Mouse (Mus musculus): ENCODE measurements around the gene Irgc1.

The Irgc1 gene

GRCm38 (mm10) chr7:24451855-24452311 lies at the start of gene Irgc1:
TSS of gene Irgc1 (minus strand) at chr7:24452297.
- 36% methylated on average over 9 of the region's 9 CpGs for WGBS

DNA sequence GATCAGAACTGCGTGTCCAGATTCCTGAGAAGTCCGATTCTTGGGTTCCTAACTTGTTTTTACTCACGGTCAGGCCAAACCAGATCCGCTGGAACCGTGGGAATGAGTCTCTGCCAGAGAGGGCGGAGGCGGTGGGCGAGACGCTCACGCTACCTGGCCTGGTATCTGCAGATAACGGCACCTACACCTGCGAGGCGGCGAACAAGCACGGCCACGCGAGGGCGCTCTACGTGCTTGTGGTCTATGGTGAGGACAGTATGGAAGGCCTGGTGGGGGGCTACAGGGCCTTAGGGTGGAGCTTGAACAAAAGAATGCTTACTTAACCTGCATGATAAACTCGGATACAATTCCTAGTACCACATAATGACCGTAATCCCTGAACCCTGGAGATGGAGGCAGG lies 49.4 kb upstream of the Irgc1 start:
- WGBS: 54% methylated on average over 21 of the region's 21 CpGs

DNA sequence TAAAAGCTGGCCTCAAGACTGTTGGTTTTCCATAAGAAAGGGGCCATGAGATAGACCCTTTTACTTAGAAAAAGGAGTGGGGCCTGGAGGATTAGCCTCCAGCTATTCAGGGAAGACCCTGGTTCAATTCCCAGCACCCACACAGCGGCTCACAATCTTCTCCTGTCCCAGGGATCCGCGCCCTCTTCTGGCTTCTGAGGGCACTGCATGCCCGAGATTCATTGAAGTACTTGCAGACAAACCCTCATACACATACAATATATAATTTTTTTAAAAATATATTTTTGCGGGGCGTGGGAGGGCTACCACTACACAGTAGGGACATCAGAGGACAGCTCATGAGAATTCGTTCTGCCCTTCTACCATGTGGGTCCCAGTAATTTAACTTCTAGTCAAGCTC lies 48.8 kb upstream of the Irgc1 start:
- WGBS: 47% methylated on average over 7 of the region's 7 CpGs

DNA sequence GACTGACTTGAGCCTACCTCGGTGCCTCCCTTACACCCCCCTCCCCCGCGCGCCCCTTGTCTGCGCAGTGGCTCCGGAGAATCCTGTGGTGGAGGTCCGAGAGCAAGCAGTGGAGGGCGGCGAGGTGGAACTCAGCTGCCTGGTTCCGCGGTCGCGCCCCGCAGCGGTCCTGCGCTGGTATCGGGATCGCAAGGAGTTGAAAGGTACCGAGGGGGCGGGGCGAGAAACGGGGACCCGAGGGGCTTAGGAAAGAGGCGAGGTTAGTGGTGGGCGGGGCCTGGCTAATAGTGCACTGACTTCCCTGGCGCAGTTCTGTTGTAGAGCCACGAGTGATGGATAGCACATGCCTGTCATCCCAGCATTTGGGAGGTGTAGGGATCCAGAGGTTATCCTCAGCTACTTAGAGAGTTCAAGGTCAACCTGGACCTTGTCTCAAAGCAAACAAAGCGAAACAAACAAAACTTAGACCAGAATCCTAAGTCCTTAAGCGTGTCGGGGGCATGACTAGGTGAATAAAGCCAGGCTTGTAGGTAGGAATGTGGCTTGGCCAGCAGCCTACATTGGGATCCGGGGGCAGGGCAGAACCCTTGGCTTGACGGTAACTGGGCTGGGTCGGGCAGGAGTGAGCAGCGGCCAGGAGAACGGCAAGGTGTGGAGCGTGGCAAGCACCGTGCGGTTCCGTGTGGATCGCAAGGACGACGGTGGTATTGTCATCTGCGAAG lies 47.9 kb upstream of the Irgc1 start:
- 46% methylated on average over 43 of the region's 43 CpGs for WGBS

GRCm38 (mm10) chr7:24488303-24488702 lies 36.2 kb upstream of the Irgc1 start:
- WGBS: 73% methylated on average over 8 of the region's 8 CpGs

GRCm38 (mm10) chr7:24487403-24487802 lies 35.3 kb upstream of the Irgc1 start:
- 22% methylated on average over 3 of the region's 3 CpGs for WGBS

DNA sequence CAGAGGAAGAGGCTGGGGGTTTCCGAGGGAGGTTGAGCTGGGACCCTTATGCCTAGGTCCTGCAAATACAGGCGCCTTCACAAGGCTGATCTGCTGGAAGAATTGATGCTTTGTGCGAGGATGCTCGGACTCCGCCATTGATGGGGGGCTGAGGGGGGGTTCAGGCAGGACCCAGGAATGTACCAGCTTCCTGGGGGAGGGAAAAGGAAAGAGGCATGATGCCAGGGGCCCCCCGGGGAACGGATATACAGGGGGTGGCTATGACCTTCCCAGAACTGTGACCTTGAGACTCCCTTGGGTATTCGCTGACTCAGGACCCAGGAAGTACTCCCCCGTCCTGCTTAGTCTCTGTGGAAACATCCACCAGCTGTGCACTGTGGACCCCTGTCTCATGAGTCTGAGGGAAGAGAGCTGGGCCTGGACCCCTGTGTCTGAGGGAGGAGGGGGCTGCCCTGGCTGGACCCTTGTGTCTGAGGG lies 34.6 kb upstream of the Irgc1 start:
- WGBS: 29% methylated on average over 9 of the region's 9 CpGs

- 40% methylated on average over 9 of the region's 9 CpGs for whole genome bisulfite sequencing
Measured at GRCm38 (mm10) chr7:24485481-24485880, 33.4 kb upstream of the Irgc1 start.

DNA sequence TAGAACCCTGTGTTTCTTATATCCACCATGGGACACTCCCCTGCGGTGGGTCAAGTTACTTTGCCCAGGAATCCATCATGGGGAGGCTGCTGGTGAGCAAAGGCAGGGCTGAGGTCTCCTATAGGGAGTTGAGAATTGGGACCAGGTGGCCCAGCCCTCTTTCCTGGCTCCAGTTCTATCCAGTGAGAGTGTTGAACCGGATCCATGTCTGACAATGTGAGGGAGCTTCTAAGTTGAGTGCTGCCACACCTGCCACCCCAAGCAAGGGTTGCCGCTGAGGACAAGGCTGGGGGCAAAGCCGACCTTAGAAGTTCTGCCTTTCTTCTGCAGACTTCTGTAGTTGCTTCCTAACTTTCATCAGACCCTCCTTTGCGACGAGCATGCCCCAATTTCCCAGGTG lies 31.2 kb upstream of the Irgc1 start:
- WGBS: 34% methylated on average over 6 of the region's 6 CpGs

GRCm38 (mm10) chr7:24482208-24483020 lies 30.3 kb upstream of the Irgc1 start:
- 2% methylated on average over 31 of the region's 38 CpGs for WGBS

DNA sequence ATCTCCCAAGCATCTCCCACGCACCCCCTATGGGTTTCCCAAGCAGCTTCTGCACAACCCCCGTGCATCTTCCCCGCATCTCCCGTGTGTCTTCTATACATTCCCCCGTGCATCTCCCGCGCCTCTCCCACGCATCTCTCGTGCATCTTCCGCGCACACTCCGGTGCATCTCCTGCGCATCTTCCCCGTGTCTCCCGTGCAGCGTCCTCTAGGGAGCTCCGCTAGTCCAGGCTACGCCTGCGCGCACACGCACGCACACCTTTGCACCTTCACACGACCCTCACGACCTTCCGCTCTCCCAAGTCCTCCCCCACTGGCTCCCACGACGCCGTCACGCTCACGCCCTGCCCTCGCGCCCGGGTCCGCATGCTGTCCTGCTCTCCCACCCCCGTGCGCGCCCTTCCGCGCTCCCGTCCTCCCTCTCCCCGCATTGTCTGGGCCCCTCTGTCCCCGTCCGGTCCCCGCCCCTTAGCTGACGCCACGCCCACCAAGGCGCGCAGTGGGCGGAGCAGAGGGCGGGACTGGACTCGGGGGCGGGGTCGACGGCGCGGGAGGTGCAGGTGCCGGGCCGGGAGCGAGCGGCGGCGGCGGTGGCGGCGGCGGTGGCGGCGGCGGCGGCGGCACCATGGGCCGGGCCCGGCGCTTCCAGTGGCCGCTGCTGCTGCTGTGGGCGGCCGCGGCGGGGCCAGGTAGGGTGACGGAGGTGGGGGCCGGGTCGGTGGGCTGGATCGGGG lies 29.5 kb upstream of the Irgc1 start, which contains the start of gene Cadm4:
TSS of gene Cadm4 (plus strand) at position 550 of the 734 bp plus-strand sequence.
- 1% methylated on average over 83 of the region's 83 CpGs for WGBS

DNA sequence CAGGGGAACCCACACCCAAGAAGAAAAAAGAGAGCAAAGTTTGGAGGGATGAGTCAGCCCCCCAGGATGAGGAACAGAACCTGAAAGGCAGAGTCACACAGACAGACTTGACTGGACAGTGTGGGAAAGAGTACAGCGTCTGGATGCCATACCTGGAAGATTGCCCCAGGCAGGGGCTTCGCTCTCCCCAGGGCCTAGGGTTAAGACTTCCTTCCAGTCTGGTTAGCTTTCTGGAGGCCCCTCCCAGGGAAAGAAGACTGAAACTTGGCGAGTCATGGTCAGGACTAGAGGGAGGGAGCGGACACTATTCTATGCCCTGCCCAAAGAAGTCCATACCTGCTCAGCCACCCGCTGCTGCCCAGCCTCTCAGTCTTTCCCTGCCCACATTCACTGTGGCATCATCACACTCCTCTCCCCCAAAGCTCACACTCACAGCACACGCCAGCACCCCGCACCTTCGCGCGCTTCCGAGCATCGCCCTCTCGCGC lies 28.9 kb upstream of the Irgc1 start:
- WGBS: 12% methylated on average over 14 of the region's 14 CpGs

DNA sequence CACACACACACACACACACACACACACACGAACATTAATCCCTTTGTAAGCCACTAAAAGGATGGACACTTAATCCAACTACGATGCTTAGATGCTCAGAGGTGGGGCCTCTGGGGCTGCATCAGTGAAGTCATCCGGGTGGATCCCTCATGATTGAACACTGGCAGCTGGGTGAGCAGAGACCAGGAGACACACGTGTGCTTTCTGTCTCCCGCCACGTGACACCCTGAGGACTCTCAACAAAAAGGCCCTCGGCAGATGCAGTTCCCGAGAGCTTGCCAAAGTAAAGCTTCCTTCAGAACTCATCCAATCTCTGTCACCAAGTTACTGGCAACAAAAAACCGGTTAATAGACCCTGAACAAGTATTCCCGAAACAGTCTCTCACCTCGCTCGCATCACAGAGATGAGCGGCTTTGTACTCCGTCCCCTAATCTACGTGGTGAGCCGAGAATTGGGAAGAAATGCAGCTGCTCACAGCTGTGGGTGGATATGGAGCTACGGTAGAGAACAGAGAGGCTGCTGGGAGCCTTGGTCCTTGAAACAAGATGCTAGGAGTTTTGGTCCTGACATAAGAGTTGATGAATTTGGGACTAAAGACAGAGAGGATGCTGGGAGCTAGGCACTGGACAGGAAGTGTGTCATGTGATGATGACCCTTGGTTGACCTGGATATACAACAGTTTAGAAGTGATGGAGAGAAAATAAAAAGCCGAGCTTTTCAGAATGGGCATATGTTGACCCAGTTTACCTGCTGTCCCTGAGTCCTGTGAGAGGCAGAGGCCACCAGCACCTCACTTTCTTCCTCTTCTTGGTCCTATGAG lies 28.2 kb upstream of the Irgc1 start:
- 31% methylated on average over 18 of the region's 18 CpGs for WGBS

GRCm38 (mm10) chr7:24479685-24480084 lies 27.6 kb upstream of the Irgc1 start:
- 80% methylated on average over 2 of the region's 2 CpGs for WGBS

DNA sequence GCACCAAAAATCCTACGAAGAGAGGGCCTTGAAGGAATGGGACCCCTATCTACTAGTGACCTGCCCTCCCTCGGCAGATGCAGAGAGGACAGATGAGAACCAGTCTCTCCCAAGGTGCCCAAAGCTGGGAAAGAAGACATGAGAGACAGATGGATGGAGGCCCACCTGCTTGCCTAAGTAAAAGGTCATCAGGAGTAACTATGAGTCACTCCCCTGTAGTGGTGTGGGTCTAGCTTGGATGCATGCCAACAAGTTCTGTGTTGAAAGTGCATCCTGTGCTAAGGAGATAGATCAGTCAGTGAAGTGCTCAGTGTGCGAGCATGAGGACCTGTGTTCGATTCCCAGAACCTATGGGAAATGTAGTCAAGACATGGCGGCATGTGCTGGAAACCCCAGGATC lies 26.8 kb upstream of the Irgc1 start:
- WGBS: 91% methylated on average over 5 of the region's 5 CpGs

GRCm38 (mm10) chr7:24476856-24477255 lies 24.8 kb upstream of the Irgc1 start:
- 53% methylated on average over 7 of the region's 7 CpGs for WGBS

GRCm38 (mm10) chr7:24476338-24476737 lies 24.2 kb upstream of the Irgc1 start:
- WGBS: 59% methylated on average over 8 of the region's 8 CpGs

DNA sequence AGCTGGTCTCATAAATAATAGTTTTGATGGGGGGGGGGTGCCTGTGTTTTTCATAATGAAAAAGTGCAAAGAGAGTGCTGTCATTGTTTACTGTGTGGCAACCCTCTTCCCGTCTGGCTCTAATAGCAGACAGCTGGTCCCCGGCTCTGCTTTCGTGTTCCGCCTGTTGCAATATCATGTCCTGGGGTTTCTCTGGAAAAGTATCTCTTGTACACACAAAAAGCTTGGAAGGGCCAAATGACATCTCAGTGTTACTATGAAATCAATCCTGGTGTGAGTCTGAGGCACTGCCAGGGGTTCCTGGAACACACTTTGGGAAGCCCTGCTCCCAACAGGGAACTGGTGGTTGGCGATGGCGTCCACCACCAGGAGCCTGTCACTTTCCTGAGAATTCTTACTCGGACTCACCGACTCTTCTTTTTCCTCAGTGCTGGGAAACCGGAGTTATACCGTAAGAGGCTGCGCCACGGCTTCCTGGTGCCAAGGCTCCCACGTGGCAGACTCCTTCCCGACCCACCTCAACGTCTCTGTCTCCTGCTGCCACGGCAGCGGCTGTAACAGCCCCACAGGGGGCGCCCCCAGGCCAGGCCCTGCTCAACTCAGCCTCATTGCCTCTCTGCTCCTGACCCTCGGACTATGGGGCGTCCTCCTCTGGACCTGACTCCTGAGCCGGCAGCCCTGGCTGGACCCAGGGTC lies 22.9 kb upstream of the Irgc1 start:
- WGBS: 24% methylated on average over 21 of the region's 21 CpGs

- WGBS: 32% methylated on average over 10 of the region's 10 CpGs
Measured at GRCm38 (mm10) chr7:24473913-24474529, 21.9 kb upstream of the Irgc1 start.

DNA sequence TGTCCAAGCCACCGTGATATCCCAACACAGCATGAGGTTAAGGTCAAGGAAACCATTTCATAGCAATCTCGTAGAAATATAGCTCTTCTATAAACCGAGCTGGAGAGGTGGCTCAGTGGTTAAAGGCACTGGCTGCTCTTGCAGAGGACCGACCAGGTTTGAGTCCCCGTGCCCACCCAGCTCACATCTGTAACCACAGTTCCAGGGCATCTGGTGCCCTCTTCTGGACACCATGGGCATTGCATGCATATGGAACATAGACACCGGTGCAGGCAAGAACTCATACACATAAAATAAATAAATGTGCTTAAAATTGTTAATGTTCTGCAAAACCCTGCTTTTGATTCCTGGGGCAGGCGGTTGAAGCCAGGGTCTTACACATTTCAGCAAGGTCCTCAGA lies 20.8 kb upstream of the Irgc1 start:
- 66% methylated on average over 7 of the region's 7 CpGs for WGBS

Data from cerebral cortex, adult 2 months (tissue).